Mouse (Mus musculus): Measurements from ENCODE around the gene Ikbkg. TPM values are rescaled to one million over a fixed set of nuclear protein-coding genes. Genes with fewer than 3 reads are reported as not detected.

Ikbkg gene
- polyA plus RNA-seq, 1 experiment from 2014 or later, result 19.1 TPM

Other genes starting within 250 kb of the Ikbkg start
- not detected in 2 replicates for gene Tex28, start 225.5 kb upstream of the Ikbkg start, polyA plus RNA-seq (2014; fragmentation: Nextera tagmentation; extraction: Ambion mirVana)
- gene Tktl1, start 216.0 kb upstream of the Ikbkg start, polyA plus RNA-seq (2014; fragmentation: Nextera tagmentation; extraction: Ambion mirVana), result not detected in 2 replicates
- 281 and 303 TPM in 2 replicates for gene Flna, start 143.5 kb upstream of the Ikbkg start, polyA plus RNA-seq (2014; fragmentation: Nextera tagmentation; extraction: Ambion mirVana)
- gene Emd, start 138.6 kb upstream of the Ikbkg start, polyA plus RNA-seq (2014; fragmentation: Nextera tagmentation; extraction: Ambion mirVana), result 34.9 and 38.2 TPM in 2 replicates
- 867 and 882 TPM in 2 replicates for gene Rpl10, start 122.5 kb upstream of the Ikbkg start, polyA plus RNA-seq (2014; fragmentation: Nextera tagmentation; extraction: Ambion mirVana)
- 63.1 and 72.0 TPM in 2 replicates for gene Taz, start 111.4 kb upstream of the Ikbkg start, polyA plus RNA-seq (2014; fragmentation: Nextera tagmentation; extraction: Ambion mirVana)
- gene Dnase1l1, start 111.0 kb upstream of the Ikbkg start, polyA plus RNA-seq (2014; fragmentation: Nextera tagmentation; extraction: Ambion mirVana), result 5.4 and 5.8 TPM in 2 replicates
- 81.1 and 84.3 TPM in 2 replicates for gene Atp6ap1, start 96.2 kb upstream of the Ikbkg start, polyA plus RNA-seq (2014; fragmentation: Nextera tagmentation; extraction: Ambion mirVana)
- gene Gdi1, start 88.3 kb upstream of the Ikbkg start, polyA plus RNA-seq (2014; fragmentation: Nextera tagmentation; extraction: Ambion mirVana), result 176 and 207 TPM in 2 replicates
- 65.8 and 67.8 TPM in 2 replicates for gene Fam50a, start 80.3 kb upstream of the Ikbkg start, polyA plus RNA-seq (2014; fragmentation: Nextera tagmentation; extraction: Ambion mirVana)
- 10.5 and 12.9 TPM in 2 replicates for gene Plxna3, start 64.2 kb upstream of the Ikbkg start, polyA plus RNA-seq (2014; fragmentation: Nextera tagmentation; extraction: Ambion mirVana)
- gene Lage3, start 39.7 kb upstream of the Ikbkg start, polyA plus RNA-seq (2014; fragmentation: Nextera tagmentation; extraction: Ambion mirVana), result 121 and 122 TPM in 2 replicates
- gene Ubl4a, start 20.1 kb upstream of the Ikbkg start, polyA plus RNA-seq (2014; fragmentation: Nextera tagmentation; extraction: Ambion mirVana), result 54.6 and 56.7 TPM in 2 replicates
- 10.8 and 15.2 TPM in 2 replicates for gene Slc10a3, start 19.9 kb upstream of the Ikbkg start, polyA plus RNA-seq (2014; fragmentation: Nextera tagmentation; extraction: Ambion mirVana)
- 26.0 and 29.4 TPM in 2 replicates for gene Fam3a, start within 50 bp of the Ikbkg start, polyA plus RNA-seq (2014; fragmentation: Nextera tagmentation; extraction: Ambion mirVana)
- 49.1 and 57.9 TPM in 2 replicates for gene G6pdx, start 35.9 kb downstream of the Ikbkg start, polyA plus RNA-seq (2014; fragmentation: Nextera tagmentation; extraction: Ambion mirVana)
- gene Gm6880, start 88.1 kb downstream of the Ikbkg start, polyA plus RNA-seq (2014; fragmentation: Nextera tagmentation; extraction: Ambion mirVana), result 0.43 TPM in 1 of 2 replicates, not detected in the other
- not detected in 2 replicates for gene Olfr1326-ps1, start 181.6 kb downstream of the Ikbkg start, polyA plus RNA-seq (2014; fragmentation: Nextera tagmentation; extraction: Ambion mirVana)
- not detected in 2 replicates for gene Olfr1325, start 199.4 kb downstream of the Ikbkg start, polyA plus RNA-seq (2014; fragmentation: Nextera tagmentation; extraction: Ambion mirVana)

Data from limb, embryonic 11.5 days (tissue).